20 mouse cellular contexts compared by ENCODE assay signal in genomic region chr5:124269661-124270060, GRCm38 (mm10). TPM values are rescaled to one million over a fixed set of nuclear protein-coding genes. Genes with fewer than 3 reads are reported as not detected.
A peak's percentile ranks its signal among the peaks of the same experiment; 100 is the strongest.
DNase-seq lines count a peak whose midpoint lies in the region; ATAC-seq lines count a peak whose summit lies in the region.
"Had no signal": no experiment of that assay in that cellular context is flagged by ENCODE, and none has a peak within 500 bp of the region (broad histone marks: within the 10 kb centered on the region; RNA-seq: fewer than 3 reads in every experiment).

No protein-coding gene starts in this region.

- H3K4me1 ChIP-seq in forebrain, embryonic 12.5 days = peaks cover 18% of the 10 kb centered on the region
- no peaks in the 10 kb centered on the region for H3K4me1 ChIP-seq in forebrain, embryonic 10.5 days
- H3K4me1 ChIP-seq in hindbrain, embryonic 15.5 days (replicated peaks) = no peaks in the 10 kb centered on the region; the same call in 1 of the 2 replicates
- H3K4me1 ChIP-seq in neural tube, embryonic 13.5 days (replicated peaks) = peaks cover 18% of the 10 kb centered on the region
- no peaks in the 10 kb centered on the region for H3K4me1 ChIP-seq in kidney, embryonic 16.5 days (ENCODE audit: insufficient read depth, low read length)
- H3K4me1 ChIP-seq: limb, embryonic 12.5 days had no signal

- H3K4me2 ChIP-seq in forebrain, embryonic 12.5 days = no peak overlapping the region
- H3K4me2 ChIP-seq in hindbrain, embryonic 15.5 days = 0 out of 2 replicates have a peak overlapping the region, but pooled peaks have one; percentile 9
- H3K4me2 ChIP-seq in neural tube, embryonic 13.5 days = no peak overlapping the region
- no peak overlapping the region for H3K4me2 ChIP-seq in kidney, embryonic 16.5 days (replicated peaks; ENCODE audit: low read depth, low read length)
- H3K4me2 ChIP-seq: heart, embryonic 15.5 days; limb, embryonic 12.5 days; liver, embryonic 12.5 days had no signal

- peaks cover 32% of the 10 kb centered on the region for H3K36me3 ChIP-seq in forebrain, embryonic 12.5 days (replicated peaks)
- peaks cover 76% of the 10 kb centered on the region for H3K36me3 ChIP-seq in forebrain, embryonic 10.5 days (replicated peaks)
- peaks cover 7% of the 10 kb centered on the region; the same call in 1 of the 2 replicates for H3K36me3 ChIP-seq in hindbrain, embryonic 15.5 days
- peaks cover 42% of the 10 kb centered on the region for H3K36me3 ChIP-seq in neural tube, embryonic 13.5 days
- peaks cover 16% of the 10 kb centered on the region; the same call in 1 of the 2 replicates for H3K36me3 ChIP-seq in kidney, embryonic 16.5 days (ENCODE audit: insufficient read depth, low read length)

- no peaks in the 10 kb centered on the region for H3K9me3 ChIP-seq in forebrain, embryonic 12.5 days
- no peaks in the 10 kb centered on the region; the same call in 1 of the 2 replicates for H3K9me3 ChIP-seq in forebrain, embryonic 10.5 days
- no peaks in the 10 kb centered on the region for H3K9me3 ChIP-seq in hindbrain, embryonic 15.5 days
- H3K9me3 ChIP-seq in neural tube, embryonic 13.5 days = no peaks in the 10 kb centered on the region
- no peaks in the 10 kb centered on the region for H3K9me3 ChIP-seq in kidney, embryonic 16.5 days (ENCODE audit: low read length)
- H3K9me3 ChIP-seq: heart, embryonic 15.5 days; limb, embryonic 12.5 days; liver, embryonic 12.5 days had no signal

- peak overlapping the region; percentile 69; the same call in 1 of the 2 replicates for H3K27ac ChIP-seq in forebrain, embryonic 12.5 days
- H3K27ac ChIP-seq in forebrain, embryonic 10.5 days = no peak overlapping the region
- 0 out of 2 replicates have a peak overlapping the region, but pooled peaks have one; percentile 48 for H3K27ac ChIP-seq in hindbrain, embryonic 15.5 days (replicated peaks)
- H3K27ac ChIP-seq in neural tube, embryonic 13.5 days (replicated peaks) = 0 out of 2 replicates have a peak overlapping the region, but pooled peaks have one; percentile 13
- no peak overlapping the region for H3K27ac ChIP-seq in kidney, embryonic 16.5 days (ENCODE audit: low read length)
- H3K27ac ChIP-seq: heart, embryonic 15.5 days; kidney, postnatal 0 days; limb, embryonic 12.5 days had no signal

- H3K9ac ChIP-seq in forebrain, embryonic 12.5 days = no peak overlapping the region
- no peak overlapping the region for H3K9ac ChIP-seq in hindbrain, embryonic 15.5 days
- H3K9ac ChIP-seq in neural tube, embryonic 13.5 days = peak overlapping the region; percentile 12; the same call in 1 of the 2 replicates
- H3K9ac ChIP-seq in kidney, embryonic 16.5 days (replicated peaks; ENCODE audit: low read length) = no peak overlapping the region
- H3K9ac ChIP-seq: heart, embryonic 15.5 days; limb, embryonic 12.5 days; liver, embryonic 12.5 days had no signal

- 28% methylated on average over 11 of the region's 11 CpGs for WGBS in forebrain, embryonic 12.5 days
- 89% methylated on average over 11 of the region's 11 CpGs for WGBS in forebrain, embryonic 10.5 days
- 18% methylated on average over 11 of the region's 11 CpGs for WGBS in hindbrain, embryonic 15.5 days
- WGBS in neural tube, embryonic 13.5 days = 33% methylated on average over 11 of the region's 11 CpGs
- 85% methylated on average over 11 of the region's 11 CpGs for WGBS in kidney, embryonic 16.5 days

- no peak overlapping the region for H3K4me3 ChIP-seq in forebrain, embryonic 12.5 days (replicated peaks)
- no peak overlapping the region for H3K4me3 ChIP-seq in forebrain, embryonic 10.5 days
- no peak overlapping the region for H3K4me3 ChIP-seq in hindbrain, embryonic 15.5 days
- H3K4me3 ChIP-seq in neural tube, embryonic 13.5 days = no peak overlapping the region
- no peak overlapping the region for H3K4me3 ChIP-seq in kidney, embryonic 16.5 days (ENCODE audit: low read length)
- H3K4me3 ChIP-seq: erythroblast, embryonic 14.5 days; heart, embryonic 15.5 days; limb, embryonic 12.5 days; liver, embryonic 12.5 days had no signal

- H3K27me3 ChIP-seq in forebrain, embryonic 12.5 days = no peaks in the 10 kb centered on the region; the same call in 1 of the 2 replicates
- no peaks in the 10 kb centered on the region for H3K27me3 ChIP-seq in forebrain, embryonic 10.5 days (ENCODE audit: poor library complexity, severe bottlenecking)
- no peaks in the 10 kb centered on the region for H3K27me3 ChIP-seq in hindbrain, embryonic 15.5 days
- H3K27me3 ChIP-seq in neural tube, embryonic 13.5 days = no peaks in the 10 kb centered on the region
- no peaks in the 10 kb centered on the region for H3K27me3 ChIP-seq in kidney, embryonic 16.5 days (ENCODE audit: insufficient read depth, low read length)
- H3K27me3 ChIP-seq: CH12.LX; heart, embryonic 15.5 days; limb, embryonic 12.5 days; liver, embryonic 12.5 days had no signal

- no peak for DNase-seq in forebrain, embryonic 10.5 days (ENCODE audit: extremely low spot score, low spot score)
- peak; percentile 20 for DNase-seq in retina, postnatal 1 day
- no peak for DNase-seq in retina, embryonic 14.5 days (ENCODE audit: low spot score)
- no peak for DNase-seq in right cerebral cortex, postnatal 25 days
- DNase-seq: adrenal gland, postnatal 25 days; cerebellum, adult 18-20 months; cerebellum, postnatal 25 days; gastrocnemius, postnatal 14 days; lung, adult 2 months had no signal

- ATAC-seq in forebrain, embryonic 12.5 days (ENCODE audit: low FRiP score) = peak; percentile 63
- peak; percentile 54; the same call in 1 of the 2 replicates for ATAC-seq in hindbrain, embryonic 15.5 days (ENCODE audit: low FRiP score, low read depth)
- ATAC-seq in neural tube, embryonic 13.5 days (ENCODE audit: low read depth) = no peak
- ATAC-seq in kidney, embryonic 16.5 days (ENCODE audit: low FRiP score, low TSS enrichment) = no peak
- ATAC-seq: intestine, postnatal 0 days; liver, embryonic 12.5 days had no signal

RNA-seq across cellular contexts. Expression of gene Pitpnm2, which starts 20.1 kb away (rescaled TPM):
- 6.8 and 8.9 TPM in 2 replicates for polyA plus RNA-seq in forebrain, embryonic 12.5 days (2016; fragmentation: Nextera tagmentation; extraction: Ambion mirVana)
- 2.1 and 3.0 TPM in 2 replicates for polyA plus RNA-seq in forebrain, embryonic 10.5 days (2016; fragmentation: Nextera tagmentation; extraction: Ambion mirVana)
- polyA plus RNA-seq in hindbrain, embryonic 15.5 days (2015; fragmentation: Nextera tagmentation; extraction: Ambion mirVana) = 10.8 and 11.5 TPM in 2 replicates
- polyA plus RNA-seq in neural tube, embryonic 13.5 days (2015; fragmentation: Nextera tagmentation; extraction: Ambion mirVana) = 7.9 and 8.4 TPM in 2 replicates
- polyA plus RNA-seq in kidney, embryonic 16.5 days (2015; fragmentation: Nextera tagmentation; extraction: Ambion mirVana) = 3.9 and 4.1 TPM in 2 replicates

RNA-seq across cellular contexts. Expression of gene Mphosph9, which starts 58.1 kb away (rescaled TPM):
- 24.4 and 24.7 TPM in 2 replicates for polyA plus RNA-seq in forebrain, embryonic 12.5 days (2016; fragmentation: Nextera tagmentation; extraction: Ambion mirVana)
- 19.5 and 20.9 TPM in 2 replicates for polyA plus RNA-seq in forebrain, embryonic 10.5 days (2016; fragmentation: Nextera tagmentation; extraction: Ambion mirVana)
- polyA plus RNA-seq in hindbrain, embryonic 15.5 days (2015; fragmentation: Nextera tagmentation; extraction: Ambion mirVana) = 10.8 and 11.4 TPM in 2 replicates
- 13.5 and 14.5 TPM in 2 replicates for polyA plus RNA-seq in neural tube, embryonic 13.5 days (2015; fragmentation: Nextera tagmentation; extraction: Ambion mirVana)
- 10.8 and 13.8 TPM in 2 replicates for polyA plus RNA-seq in kidney, embryonic 16.5 days (2015; fragmentation: Nextera tagmentation; extraction: Ambion mirVana)

RNA-seq across cellular contexts. Expression of gene 2810006K23Rik, which starts 58.2 kb away (rescaled TPM):
- polyA plus RNA-seq in forebrain, embryonic 12.5 days (2016; fragmentation: Nextera tagmentation; extraction: Ambion mirVana) = 19.2 and 23.0 TPM in 2 replicates
- 24.9 and 25.7 TPM in 2 replicates for polyA plus RNA-seq in forebrain, embryonic 10.5 days (2016; fragmentation: Nextera tagmentation; extraction: Ambion mirVana)
- 15.4 and 16.2 TPM in 2 replicates for polyA plus RNA-seq in hindbrain, embryonic 15.5 days (2015; fragmentation: Nextera tagmentation; extraction: Ambion mirVana)
- polyA plus RNA-seq in neural tube, embryonic 13.5 days (2015; fragmentation: Nextera tagmentation; extraction: Ambion mirVana) = 16.0 and 17.0 TPM in 2 replicates
- 18.5 and 20.4 TPM in 2 replicates for polyA plus RNA-seq in kidney, embryonic 16.5 days (2015; fragmentation: Nextera tagmentation; extraction: Ambion mirVana)

Comparison
In these comparisons a context has a peak if more than half of its experiments do, and no peak if none do; other contexts are left out.
1. H3K27ac ChIP-seq: peak in forebrain, embryonic 12.5 days (single experiment), hindbrain, embryonic 15.5 days (single experiment) and neural tube, embryonic 13.5 days (single experiment); none in forebrain, embryonic 10.5 days (single experiment) and kidney, embryonic 16.5 days (single experiment).
2. ATAC-seq: peak in forebrain, embryonic 12.5 days (single experiment) and hindbrain, embryonic 15.5 days (single experiment); none in neural tube, embryonic 13.5 days (single experiment) and kidney, embryonic 16.5 days (single experiment).